Mouse (Mus musculus) embryonic facial prominence, embryonic 15.5 days (tissue): ENCODE results near the gene Fastkd1. TPM values are rescaled to one million over a fixed set of nuclear protein-coding genes. Genes with fewer than 3 reads are reported as not detected.
"Not testable (repeated sequence)": the region's sequence is repeated elsewhere in the genome, so short reads cannot be mapped to it uniquely, and the experiment has no call there.

Experiments used
- ATAC-seq: fragments of 200-750 bp; cut with Nextera tagmentation; 2 replicates; pipeline ENCODE4 v1.8.0; 2017; ENCODE audit warnings: low read depth, moderate TSS enrichment; ENCODE audit not compliant: insufficient number of reproducible peaks, low FRiP score, low TSS enrichment
- H3K27ac ChIP-seq: fragments of 300-500 bp; sonication (generic); replicated peaks from 2 replicates; pipeline ENCODE4 v1.5.1; 2015; ENCODE audit warnings: mild to moderate bottlenecking, inconsistent platforms
- H3K27me3 ChIP-seq: fragments of 300-500 bp; sonication (generic); 2 replicates; pipeline ENCODE4 v1.6.1; 2015; ENCODE audit warnings: inconsistent platforms
- H3K36me3 ChIP-seq: fragments of 300-500 bp; sonication (generic); 2 replicates; pipeline ENCODE4 v1.6.1; 2015; ENCODE audit warnings: mild to moderate bottlenecking, inconsistent platforms
- H3K4me1 ChIP-seq: fragments of 300-500 bp; sonication (generic); 2 replicates; pipeline ENCODE4 v1.6.1; 2015; ENCODE audit warnings: inconsistent platforms
- H3K4me2 ChIP-seq: fragments of 300-500 bp; sonication (generic); replicated peaks from 2 replicates; pipeline ENCODE4 v1.6.1; 2015; ENCODE audit warnings: mild to moderate bottlenecking, inconsistent platforms
- H3K4me3 ChIP-seq: fragments of 300-500 bp; sonication (generic); replicated peaks from 2 replicates; pipeline ENCODE4 v1.5.1; 2015; ENCODE audit warnings: mild to moderate bottlenecking, inconsistent platforms
- H3K9ac ChIP-seq: fragments of 300-500 bp; sonication (generic); 2 replicates; pipeline ENCODE4 v1.6.1; 2015; ENCODE audit warnings: inconsistent platforms
- H3K9me3 ChIP-seq: fragments of 300-500 bp; sonication (generic); replicated peaks from 2 replicates; pipeline ENCODE4 v1.6.1; 2016; ENCODE audit warnings: inconsistent platforms
- WGBS: fragments of 180-500 bp; shearing (Covaris S2); methylation state at CpG from one replicate; pipeline ENCODE4 v1.1.7; 2015; 5-methylcytosine and 5-hydroxymethylcytosine counted together
- polyA plus RNA-seq: library from polyadenylated mRNA; unstranded; fragments of >200 nt; fragmentation: Nextera tagmentation; extraction: Ambion mirVana; gene quantifications from 2 replicates; pipeline ENCODE4 v1.2.1, GENCODE M21; 2015

The Fastkd1 gene
- polyA plus RNA-seq, 1 experiment from 2014 or later, result 11.6 TPM

GRCm38 (mm10) chr2:69700446-69700845, 12.9 kb downstream of the Fastkd1 start:
- no peak overlapping the region for H3K4me2 ChIP-seq
- no peaks in the 10 kb centered on the region for H3K4me1 ChIP-seq
- 93% methylated on average over 8 of the region's 8 CpGs for WGBS
- H3K27me3 ChIP-seq, result no peaks in the 10 kb centered on the region
- H3K36me3 ChIP-seq, result peaks cover 40% of the 10 kb centered on the region
- H3K9ac ChIP-seq, result no peak overlapping the region
- H3K4me3 ChIP-seq, result no peak overlapping the region
- no peaks in the 10 kb centered on the region for H3K9me3 ChIP-seq
- H3K27ac ChIP-seq, result no peak overlapping the region
- no peak for ATAC-seq

DNA sequence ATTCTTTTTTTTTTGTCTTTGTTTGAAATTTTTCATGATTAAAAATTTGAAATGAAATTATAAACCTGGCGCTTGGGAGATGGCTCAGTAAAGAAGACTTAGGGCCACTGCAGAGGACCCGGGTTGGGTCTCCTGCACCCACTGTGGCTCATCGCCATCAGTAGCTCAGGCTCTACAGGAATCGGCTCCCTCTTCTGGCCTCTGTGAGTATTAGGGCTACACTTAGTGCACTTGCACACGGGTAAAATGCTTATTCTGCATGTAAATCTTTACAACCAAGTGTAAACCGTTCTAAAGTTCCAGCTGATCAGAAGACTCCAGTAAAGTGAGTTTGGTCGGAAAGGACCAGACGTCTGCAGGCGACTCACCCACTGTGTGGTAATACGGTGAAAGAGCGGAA, 19.8 kb downstream of the Fastkd1 start:
- H3K4me2 ChIP-seq, result no peak overlapping the region
- ATAC-seq, result no peak
- no peaks in the 10 kb centered on the region for H3K4me1 ChIP-seq
- H3K27ac ChIP-seq, result no peak overlapping the region
- peaks cover 32% of the 10 kb centered on the region for H3K36me3 ChIP-seq
- whole genome bisulfite sequencing, result 91% methylated on average over 11 of the region's 11 CpGs
- no peak overlapping the region for H3K4me3 ChIP-seq
- H3K9ac ChIP-seq, result no peak overlapping the region
- H3K9me3 ChIP-seq, result no peaks in the 10 kb centered on the region
- no peaks in the 10 kb centered on the region for H3K27me3 ChIP-seq

DNA sequence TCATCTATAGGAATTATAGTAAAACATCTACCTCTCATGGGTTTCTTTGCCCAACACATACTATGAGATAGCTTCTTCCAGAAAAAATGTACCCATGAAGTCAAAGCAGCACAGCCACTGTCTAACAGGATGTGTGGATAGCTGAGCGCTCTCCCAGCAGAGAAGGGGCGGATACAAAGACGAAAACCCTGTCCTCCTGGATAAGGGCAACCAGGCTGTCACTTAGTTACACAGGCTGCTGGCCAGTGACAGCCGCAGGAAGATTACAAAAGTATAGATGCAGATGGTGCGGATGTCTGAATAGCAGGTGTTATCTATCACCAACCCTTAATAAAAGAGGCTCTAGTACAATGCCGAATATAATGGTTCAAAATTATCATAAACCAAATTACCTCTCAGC, 22.5 kb downstream of the Fastkd1 start:
- Histone ChIP-seq H3K27ac (no peak overlapping the region), H3K27me3 (no peaks in the 10 kb centered on the region), H3K9me3 (no peaks in the 10 kb centered on the region), H3K4me1 (no peaks in the 10 kb centered on the region), H3K4me2 (no peak overlapping the region), H3K9ac (no peak overlapping the region), H3K4me3 (no peak overlapping the region), H3K36me3 (peaks cover 41% of the 10 kb centered on the region)
- 94% methylated on average over 6 of the region's 6 CpGs for WGBS
- ATAC-seq, result no peak

DNA sequence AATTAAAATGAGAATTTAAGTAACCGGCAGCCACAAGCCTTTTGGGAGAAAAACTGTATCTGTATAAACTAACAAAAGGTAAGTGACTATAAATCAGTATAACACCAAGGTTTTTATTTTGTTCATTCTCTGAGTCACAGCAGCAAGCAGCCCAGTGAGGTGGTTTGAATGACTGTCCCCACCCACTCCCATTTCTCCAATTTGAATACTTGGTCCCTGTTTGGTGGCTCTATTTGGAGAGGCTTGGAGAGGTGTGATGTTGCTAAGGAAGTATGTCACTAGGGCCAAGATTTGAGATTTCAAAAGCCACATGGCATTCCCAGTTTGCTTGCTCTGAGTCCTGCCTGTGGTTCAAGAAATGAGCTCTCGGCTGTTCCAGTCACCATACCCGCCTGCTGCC, 23.1 kb downstream of the Fastkd1 start:
- WGBS, result 91% methylated on average over 3 of the region's 3 CpGs
- no peaks in the 10 kb centered on the region for H3K27me3 ChIP-seq
- no peak for ATAC-seq
- no peak overlapping the region for H3K4me3 ChIP-seq
- H3K4me2 ChIP-seq, result no peak overlapping the region
- no peak overlapping the region for H3K9ac ChIP-seq
- no peak overlapping the region for H3K27ac ChIP-seq
- H3K9me3 ChIP-seq, result no peaks in the 10 kb centered on the region
- no peaks in the 10 kb centered on the region for H3K4me1 ChIP-seq
- H3K36me3 ChIP-seq, result peaks cover 41% of the 10 kb centered on the region

DNA sequence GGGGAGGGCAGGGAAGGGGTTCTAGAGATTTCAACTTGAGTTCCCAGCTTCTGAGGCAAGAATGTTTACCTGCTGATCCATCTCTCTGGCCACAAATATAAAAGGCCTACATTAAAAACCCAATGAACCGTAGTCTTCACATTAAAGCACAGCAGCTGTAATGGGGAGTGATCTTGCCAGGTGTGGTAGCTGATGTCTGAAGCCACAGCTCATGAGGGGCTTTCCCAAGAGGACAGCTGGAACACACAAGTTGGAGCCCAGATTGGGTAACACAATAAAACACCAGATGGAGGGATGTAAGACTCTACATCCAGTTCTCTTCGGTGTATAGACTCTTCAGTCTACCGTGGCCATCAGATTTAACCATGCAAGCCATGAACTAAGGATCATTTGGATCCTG, 28.8 kb downstream of the Fastkd1 start:
- peaks cover 13% of the 10 kb centered on the region for H3K36me3 ChIP-seq
- H3K9ac ChIP-seq, result no peak overlapping the region
- H3K4me2 ChIP-seq, result no peak overlapping the region
- H3K9me3 ChIP-seq, result no peaks in the 10 kb centered on the region
- no peak overlapping the region for H3K27ac ChIP-seq
- 87% methylated on average over 3 of the region's 3 CpGs for WGBS
- H3K27me3 ChIP-seq, result no peaks in the 10 kb centered on the region
- H3K4me1 ChIP-seq, result no peaks in the 10 kb centered on the region
- ATAC-seq, result no peak
- no peak overlapping the region for H3K4me3 ChIP-seq

DNA sequence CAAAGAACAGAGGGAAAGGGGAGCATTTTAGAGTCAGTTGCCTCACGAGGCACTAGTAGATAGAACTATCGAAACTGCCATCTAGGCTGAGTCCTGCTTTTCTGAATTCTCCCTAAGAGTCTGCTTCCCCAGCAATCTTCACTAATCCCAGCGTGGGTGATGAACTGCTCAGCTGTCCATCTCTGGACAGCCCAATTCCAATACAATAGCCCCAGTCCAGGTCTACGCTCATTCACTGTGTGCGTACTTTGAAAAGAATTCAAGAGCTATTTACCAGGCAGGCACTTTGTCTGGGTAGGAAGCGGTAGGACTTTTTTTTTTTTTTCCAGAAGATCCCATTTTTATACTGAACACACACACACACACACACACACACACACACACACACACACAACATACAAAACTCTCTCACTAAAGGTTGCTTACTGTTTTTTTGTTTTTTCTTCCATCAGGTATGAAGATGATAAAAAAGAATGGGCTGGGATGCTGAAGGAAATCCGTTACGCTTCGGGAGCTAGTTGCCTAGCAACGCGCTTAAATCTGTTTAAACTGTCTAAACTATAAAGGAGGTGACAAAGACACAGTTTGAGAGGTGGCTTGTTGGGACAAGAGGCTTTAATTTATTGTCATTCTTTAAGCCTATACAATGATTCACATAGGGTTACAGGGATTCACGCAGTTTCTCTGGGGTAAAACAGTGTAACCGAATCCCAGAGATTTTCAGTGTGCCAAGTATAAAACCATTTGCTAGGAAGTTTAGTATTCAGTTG, 30.1 kb downstream of the Fastkd1 start:
- no peak for ATAC-seq
- H3K4me1 ChIP-seq, result no peaks in the 10 kb centered on the region
- no peaks in the 10 kb centered on the region for H3K27me3 ChIP-seq
- WGBS, result 82% methylated on average over 13 of the region's 13 CpGs
- H3K36me3 ChIP-seq, result peaks cover 14% of the 10 kb centered on the region; the same call in 1 of the 2 replicates
- no peak overlapping the region for H3K9ac ChIP-seq
- no peaks in the 10 kb centered on the region for H3K9me3 ChIP-seq
- H3K4me3 ChIP-seq, result no peak overlapping the region
- no peak overlapping the region for H3K4me2 ChIP-seq
- no peak overlapping the region for H3K27ac ChIP-seq

GRCm38 (mm10) chr2:69681931-69682330, 31.4 kb downstream of the Fastkd1 start:
- H3K4me3 ChIP-seq, result no peak overlapping the region
- no peak overlapping the region for H3K4me2 ChIP-seq
- no peak overlapping the region for H3K27ac ChIP-seq
- no peaks in the 10 kb centered on the region for H3K27me3 ChIP-seq
- no peak overlapping the region for H3K9ac ChIP-seq
- no peaks in the 10 kb centered on the region for H3K9me3 ChIP-seq
- no peaks in the 10 kb centered on the region for H3K4me1 ChIP-seq
- WGBS, result 87% methylated on average over 4 of the region's 4 CpGs
- H3K36me3 ChIP-seq, result peaks cover 9% of the 10 kb centered on the region; the same call in 1 of the 2 replicates
- no peak for ATAC-seq

DNA sequence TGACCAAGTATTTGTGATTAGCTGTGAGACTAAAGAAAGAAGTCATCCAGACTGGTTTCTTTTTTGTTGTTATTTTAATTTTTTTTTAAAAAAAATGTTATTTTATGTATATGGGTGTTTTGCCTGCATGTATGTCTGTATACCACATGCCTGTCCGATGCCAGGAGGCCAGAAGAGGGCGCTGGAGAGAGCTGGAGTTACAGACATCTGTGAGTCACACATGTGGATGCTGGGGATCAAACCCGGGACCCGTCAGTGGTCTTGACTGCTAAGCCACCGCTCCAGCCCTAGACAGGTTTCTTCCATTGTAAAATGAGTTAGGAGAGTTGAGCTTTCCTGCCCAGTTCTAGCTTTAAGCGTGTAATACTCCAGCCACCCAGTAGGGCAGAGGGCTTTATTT, 33.3 kb downstream of the Fastkd1 start:
- Histone ChIP-seq H3K27ac (no peak overlapping the region), H3K9me3 (no peaks in the 10 kb centered on the region), H3K4me1 (no peaks in the 10 kb centered on the region), H3K36me3 (peaks cover 4% of the 10 kb centered on the region; the same call in 1 of the 2 replicates), H3K4me3 (no peak overlapping the region), H3K9ac (no peak overlapping the region), H3K4me2 (no peak overlapping the region), H3K27me3 (no peaks in the 10 kb centered on the region)
- no peak for ATAC-seq
- WGBS, result 62% methylated on average over 6 of the region's 6 CpGs

- not testable (repeated sequence) for ATAC-seq, H3K27ac ChIP-seq, H3K4me3 ChIP-seq, H3K9ac ChIP-seq, H3K4me1 ChIP-seq, H3K4me2 ChIP-seq, H3K9me3 ChIP-seq, H3K36me3 ChIP-seq, H3K27me3 ChIP-seq
- 77% methylated on average over 2 of the region's 2 CpGs for WGBS
Measured at GRCm38 (mm10) chr2:69677215-69677614, 36.1 kb downstream of the Fastkd1 start.

DNA sequence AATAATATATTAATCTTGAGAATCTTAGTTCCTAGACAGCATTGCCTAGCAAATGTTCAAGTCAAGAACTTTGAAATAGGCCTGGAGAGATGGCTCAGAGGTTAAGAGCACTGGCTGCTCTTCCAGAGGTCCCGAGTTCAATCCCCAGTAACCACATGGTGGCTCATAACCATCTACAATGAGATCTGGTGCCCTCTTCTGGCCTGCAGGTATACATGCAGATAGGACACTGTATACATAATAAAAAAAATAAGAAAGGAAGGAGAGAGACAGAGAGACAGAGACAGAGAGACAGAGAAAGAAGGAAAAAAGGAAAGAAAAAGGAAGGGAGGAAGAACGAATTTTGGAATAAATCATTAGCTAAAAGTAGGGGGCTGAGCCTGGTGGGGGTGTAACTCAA, 36.6 kb downstream of the Fastkd1 start:
- Histone ChIP-seq H3K4me3 (no peak overlapping the region), H3K9ac (no peak overlapping the region), H3K9me3 (no peaks in the 10 kb centered on the region), H3K27me3 (no peaks in the 10 kb centered on the region), H3K4me2 (no peak overlapping the region), H3K36me3 (peaks cover 4% of the 10 kb centered on the region; the same call in 1 of the 2 replicates), H3K27ac (no peak overlapping the region), H3K4me1 (no peaks in the 10 kb centered on the region)
- 66% methylated on average over 2 of the region's 2 CpGs for WGBS
- ATAC-seq, result no peak

GRCm38 (mm10) chr2:69675266-69675665, 38.0 kb downstream of the Fastkd1 start:
- no peaks in the 10 kb centered on the region for H3K4me1 ChIP-seq
- H3K27ac ChIP-seq, result no peak overlapping the region
- H3K4me3 ChIP-seq, result no peak overlapping the region
- WGBS, result 86% methylated on average over 9 of the region's 9 CpGs
- no peak overlapping the region for H3K4me2 ChIP-seq
- peaks cover 8% of the 10 kb centered on the region; the same call in 1 of the 2 replicates for H3K36me3 ChIP-seq
- ATAC-seq, result no peak
- H3K9me3 ChIP-seq, result no peaks in the 10 kb centered on the region
- no peak overlapping the region for H3K9ac ChIP-seq
- H3K27me3 ChIP-seq, result no peaks in the 10 kb centered on the region

DNA sequence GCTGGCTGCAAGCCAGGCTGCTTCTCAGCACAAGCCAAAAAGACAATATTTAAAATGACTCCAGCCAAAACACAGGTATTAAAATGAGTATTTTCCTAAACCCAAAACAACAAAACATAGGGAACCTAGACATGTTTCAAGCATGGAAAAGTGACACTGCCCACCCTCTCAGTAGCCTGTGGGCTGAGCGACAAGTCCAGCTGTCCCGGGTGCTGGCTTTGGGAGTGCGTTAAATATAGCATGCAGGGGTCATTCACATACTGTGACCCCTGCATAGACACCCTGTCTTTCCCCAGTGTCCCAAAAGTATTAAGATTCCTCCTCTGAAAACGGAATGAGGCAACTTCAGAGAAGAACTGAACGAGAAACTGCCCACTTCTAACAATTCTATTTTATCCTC, 39.6 kb downstream of the Fastkd1 start:
- H3K36me3 ChIP-seq, result 0 out of 2 replicates have a peak, but pooled peaks cover 4% of the 10 kb centered on the region
- H3K4me1 ChIP-seq, result no peaks in the 10 kb centered on the region
- 64% methylated on average over 5 of the region's 5 CpGs for WGBS
- H3K9ac ChIP-seq, result no peak overlapping the region
- no peaks in the 10 kb centered on the region for H3K27me3 ChIP-seq
- H3K4me3 ChIP-seq, result no peak overlapping the region
- no peak overlapping the region for H3K4me2 ChIP-seq
- H3K9me3 ChIP-seq, result no peaks in the 10 kb centered on the region
- ATAC-seq, result no peak
- H3K27ac ChIP-seq, result no peak overlapping the region
